Mouse (Mus musculus) erythroblast, embryonic 14.5 days (primary cell): ENCODE results near the gene Arrb2.

Experiments
- GATA1 ChIP-seq: IDR thresholded peaks from 2 replicates; pipeline ENCODE4 v1.6.1; 2012; ENCODE audit warnings: low read length, inconsistent platforms, mixed read lengths
- TAL1 ChIP-seq: IDR thresholded peaks from 3 replicates; pipeline ENCODE4 v1.6.1; 2012; ENCODE audit warnings: low read length, inconsistent platforms, mixed read lengths

GRCm38 (mm10) chr11:70465824-70466223, 33.4 kb downstream of the Arrb2 start:
- TF ChIP-seq TAL1 (no peak), GATA1 (no peak)
